Mouse (Mus musculus) forelimb bud, embryonic 11.5 days (tissue): Measurements from ENCODE around the gene Lpar5.

ENCODE experiments used
- DNase-seq: peaks from one replicate; pipeline ENCODE4 v3.0.0-alpha.2; 2012; ENCODE audit warnings: low read depth, low spot score

Gene Lpar5

DNA sequence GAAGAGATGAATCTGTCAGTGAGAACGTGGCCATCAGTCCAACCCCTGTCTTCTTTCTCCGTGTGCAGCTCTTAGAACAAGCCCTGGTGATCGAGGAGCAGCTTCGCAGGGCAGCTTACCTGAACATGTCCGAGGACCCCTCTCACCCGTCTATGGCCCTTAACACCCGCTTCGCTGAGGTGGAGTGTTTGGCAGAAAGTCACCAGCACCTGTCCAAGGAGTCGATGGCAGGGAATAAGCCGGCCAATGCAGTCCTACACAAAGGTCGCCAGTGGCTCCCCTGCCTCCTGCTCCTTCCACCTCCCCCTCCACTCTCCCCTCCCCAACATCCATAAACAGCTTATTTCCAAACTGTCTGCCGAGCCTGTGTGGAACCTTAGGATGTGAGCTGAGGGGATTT lies 61.0 kb downstream of the Lpar5 start:
- DNase-seq, result no peak

DNA sequence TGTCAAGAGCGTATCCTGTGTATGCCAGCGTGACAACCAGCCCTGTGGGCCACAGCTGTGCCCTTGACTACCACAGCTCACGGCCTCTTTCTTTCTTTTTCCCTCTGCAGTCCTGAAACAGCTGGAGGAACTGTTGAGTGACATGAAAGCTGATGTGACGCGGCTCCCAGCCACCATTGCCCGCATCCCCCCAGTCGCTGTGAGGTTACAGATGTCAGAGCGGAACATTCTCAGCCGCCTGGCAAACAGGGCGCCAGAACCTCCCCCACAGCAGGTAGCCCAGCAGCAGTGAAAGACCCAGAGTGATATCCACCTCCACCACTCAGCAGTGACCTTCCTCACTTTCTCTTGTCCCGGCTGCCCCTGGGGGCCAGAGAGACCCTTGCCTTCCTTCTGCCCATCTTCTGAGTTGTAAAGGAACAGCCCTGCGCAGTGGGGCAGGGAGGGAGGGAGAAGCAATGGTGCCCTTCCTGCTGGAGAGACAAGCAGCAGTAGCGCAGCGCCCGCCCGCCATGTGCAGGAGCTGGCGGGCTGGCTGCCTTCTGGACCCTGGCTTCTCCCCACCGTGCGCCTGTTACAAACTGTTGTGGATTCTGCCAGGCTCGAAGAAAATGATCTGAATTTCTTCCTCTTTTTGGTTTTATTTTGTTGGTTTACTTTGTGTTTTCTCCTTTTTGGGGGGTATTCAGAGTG lies 62.1 kb downstream of the Lpar5 start:
- DNase-seq, result no peak

DNA sequence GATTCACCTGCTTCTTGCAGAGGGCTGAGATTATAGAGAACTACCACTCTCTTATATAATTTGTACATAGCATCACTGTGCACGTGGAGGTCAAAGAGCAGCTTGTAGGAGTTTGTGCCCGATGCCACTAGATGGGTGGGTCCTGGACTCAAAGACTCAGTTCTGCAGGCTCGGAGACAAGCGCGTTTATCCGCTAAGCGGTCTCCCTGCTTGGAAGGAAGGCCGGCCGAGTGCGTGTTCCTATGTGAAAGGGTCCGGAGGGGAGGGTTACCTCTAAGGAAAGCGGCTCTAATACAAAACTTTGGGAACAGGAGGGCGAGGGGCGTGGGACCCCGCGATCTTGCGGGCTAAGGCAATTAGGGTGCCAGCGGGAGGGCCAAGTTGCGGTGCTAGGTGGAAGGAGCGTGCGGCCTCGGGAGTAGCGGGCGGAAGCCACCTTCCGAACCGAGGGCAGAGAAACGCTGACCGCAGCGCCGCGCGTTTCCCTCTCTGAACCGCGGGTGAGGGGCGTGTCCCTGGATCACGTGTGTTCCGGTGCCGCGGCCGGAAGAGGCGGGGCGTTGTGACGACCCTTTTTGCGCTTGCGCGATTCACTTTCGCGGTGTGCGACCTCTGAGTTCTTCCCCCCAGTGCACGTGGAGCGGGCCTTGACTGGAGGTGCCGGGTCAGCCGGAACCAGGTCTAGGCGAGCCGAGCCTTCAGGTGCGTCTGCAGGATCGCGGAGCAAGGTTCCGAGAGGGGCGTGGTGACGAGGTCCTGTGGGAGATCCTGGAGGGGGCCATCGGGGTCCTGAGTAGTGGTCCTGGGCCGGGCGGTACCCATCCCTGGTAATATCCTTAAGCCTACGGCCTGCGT lies 63.8 kb downstream of the Lpar5 start, which contains the start of gene Nop2:
Nop2 (plus strand) TSS at position 608 of the 855 bp plus-strand sequence.
- peak; percentile 94 for DNase-seq
